Mouse (Mus musculus) spleen, postnatal 36 days (tissue): Measurements from ENCODE around the gene Hoxb3.
A peak's percentile ranks its signal among the peaks of the same experiment; 100 is the strongest.

ENCODE experiments used
- DNase-seq, 2 experiments: peaks; one replicate each; pipeline ENCODE4 v3.0.0; 2022; ENCODE audit warnings: low spot score in 2 of 2, mixed read lengths in 1 of 2

The Hoxb3 gene

GRCm38 (mm10) chr11:96317608-96318367 lies 5.3 kb upstream of the Hoxb3 start, which contains the start of gene Hoxb4:
Gene Hoxb4, plus strand, starts transcription at chr11:96318267.
- DNase-seq, result no peak

GRCm38 (mm10) chr11:96318368-96319070 lies 4.6 kb upstream of the Hoxb3 start:
- DNase-seq, result peak; percentile 73 to 76

- no peak for DNase-seq
These were observed 3.8 kb upstream of the Hoxb3 start for GRCm38 (mm10) chr11:96319071-96319902.

- DNase-seq, result no peak
These were observed 3.2 kb upstream of the Hoxb3 start for GRCm38 (mm10) chr11:96319910-96320309.

- no peak for DNase-seq
These were observed 2.4 kb upstream of the Hoxb3 start for GRCm38 (mm10) chr11:96320688-96321087.

GRCm38 (mm10) chr11:96321846-96322245 lies 1.3 kb upstream of the Hoxb3 start:
- no peak for DNase-seq

- no peak for DNase-seq
These were observed 388 bp upstream of the Hoxb3 start for GRCm38 (mm10) chr11:96322738-96323137.

- no peak for DNase-seq
These were observed 999 bp downstream of the Hoxb3 start for GRCm38 (mm10) chr11:96324125-96324524.

GRCm38 (mm10) chr11:96324965-96325364 lies 1.8 kb downstream of the Hoxb3 start:
- no peak for DNase-seq

- no peak for DNase-seq
These were observed 2.7 kb downstream of the Hoxb3 start for GRCm38 (mm10) chr11:96325747-96326212.

GRCm38 (mm10) chr11:96326705-96327104 lies 3.6 kb downstream of the Hoxb3 start:
- no peak for DNase-seq

GRCm38 (mm10) chr11:96327122-96327521 lies 4.0 kb downstream of the Hoxb3 start:
- no peak for DNase-seq

- no peak for DNase-seq
These were observed 4.6 kb downstream of the Hoxb3 start for GRCm38 (mm10) chr11:96327750-96328149.

- DNase-seq, result no peak
These were observed 5.5 kb downstream of the Hoxb3 start for GRCm38 (mm10) chr11:96328605-96329004.

- DNase-seq, result no peak
These were observed 9.0 kb downstream of the Hoxb3 start for GRCm38 (mm10) chr11:96332105-96332504.

- DNase-seq, result no peak
These were observed 9.5 kb downstream of the Hoxb3 start for GRCm38 (mm10) chr11:96332618-96333032.

- no peak for DNase-seq
These were observed 10.3 kb downstream of the Hoxb3 start for GRCm38 (mm10) chr11:96333241-96334001.

- no peak for DNase-seq
These were observed 10.9 kb downstream of the Hoxb3 start for GRCm38 (mm10) chr11:96334002-96334364.

- DNase-seq, result no peak
These were observed 11.9 kb downstream of the Hoxb3 start for GRCm38 (mm10) chr11:96334998-96335397.

- no peak for DNase-seq
These were observed 13.5 kb downstream of the Hoxb3 start for GRCm38 (mm10) chr11:96336597-96336996.

GRCm38 (mm10) chr11:96337026-96337425 lies 13.9 kb downstream of the Hoxb3 start:
- DNase-seq, result no peak
